In the genomic region with DNA sequence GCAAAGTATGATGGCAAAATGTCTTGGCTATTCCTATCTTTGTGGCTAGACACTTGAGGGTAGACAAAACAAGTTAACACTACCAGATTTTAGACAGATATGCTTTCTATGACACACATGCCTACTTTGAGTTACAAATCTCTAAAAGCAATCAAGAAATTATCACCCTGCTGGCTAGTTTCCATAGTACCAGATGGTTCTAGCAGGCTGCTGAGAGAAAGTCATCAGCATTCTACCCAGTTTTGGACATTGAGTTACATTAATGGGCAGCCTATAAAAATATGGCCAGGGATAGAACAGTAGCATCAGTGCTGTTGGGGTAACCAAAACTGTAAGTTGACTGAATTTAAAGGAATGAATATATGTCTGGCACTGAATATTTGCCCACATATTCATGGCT, we compare ENCODE assay signal across 32 mouse cellular contexts.
DNase-seq lines count a peak whose midpoint lies in the region; ATAC-seq and TF ChIP-seq lines count a peak whose summit lies in the region.
"Had no signal": no experiment of that assay in that cellular context is flagged by ENCODE, and none has a peak within 500 bp of the region (broad histone marks: within the 10 kb centered on the region; RNA-seq: fewer than 3 reads in every experiment).

No protein-coding gene starts in this region.

- no peaks in the 10 kb centered on the region for H3K36me3 ChIP-seq in forebrain, postnatal 0 days (ENCODE audit: insufficient read depth)
- no peaks in the 10 kb centered on the region for H3K36me3 ChIP-seq in forebrain, embryonic 12.5 days (replicated peaks)
- H3K36me3 ChIP-seq in kidney, embryonic 14.5 days (ENCODE audit: control insufficient read depth, insufficient read depth, low read length), result no peaks in the 10 kb centered on the region
- H3K36me3 ChIP-seq: embryonic facial prominence, embryonic 12.5 days; forebrain, embryonic 15.5 days; G1E; heart, embryonic 13.5 days; hindbrain, embryonic 15.5 days; kidney, embryonic 15.5 days; limb, embryonic 13.5 days; liver, embryonic 13.5 days; neural tube, embryonic 15.5 days had no signal

- no peak overlapping the region for H3K4me3 ChIP-seq in forebrain, postnatal 0 days (ENCODE audit: low read depth, low read length)
- H3K4me3 ChIP-seq in forebrain, embryonic 12.5 days (replicated peaks), result no peak overlapping the region
- no peak overlapping the region for H3K4me3 ChIP-seq in kidney, embryonic 14.5 days (ENCODE audit: low read length)
- H3K4me3 ChIP-seq: embryonic facial prominence, embryonic 12.5 days; forebrain, embryonic 15.5 days; heart, embryonic 13.5 days; hindbrain, embryonic 15.5 days; kidney, embryonic 15.5 days; left cerebral cortex, adult 2 months; limb, embryonic 13.5 days; liver, embryonic 13.5 days; neural tube, embryonic 15.5 days had no signal

- H3K4me2 ChIP-seq in forebrain, postnatal 0 days (ENCODE audit: low read depth), result no peak overlapping the region
- no peak overlapping the region for H3K4me2 ChIP-seq in forebrain, embryonic 12.5 days
- H3K4me2 ChIP-seq in kidney, embryonic 14.5 days (replicated peaks; ENCODE audit: low read depth, low read length), result no peak overlapping the region
- H3K4me2 ChIP-seq: embryonic facial prominence, embryonic 12.5 days; forebrain, embryonic 15.5 days; heart, embryonic 13.5 days; hindbrain, embryonic 15.5 days; kidney, embryonic 15.5 days; limb, embryonic 13.5 days; liver, embryonic 13.5 days; neural tube, embryonic 15.5 days had no signal

- no peak overlapping the region for H3K9ac ChIP-seq in forebrain, postnatal 0 days
- H3K9ac ChIP-seq in forebrain, embryonic 12.5 days, result no peak overlapping the region
- H3K9ac ChIP-seq in kidney, embryonic 14.5 days (ENCODE audit: low read depth, low read length), result no peak overlapping the region
- H3K9ac ChIP-seq: embryonic facial prominence, embryonic 12.5 days; forebrain, embryonic 15.5 days; heart, embryonic 13.5 days; hindbrain, embryonic 15.5 days; kidney, embryonic 15.5 days; limb, embryonic 13.5 days; liver, embryonic 13.5 days; neural tube, embryonic 15.5 days had no signal

- no peaks in the 10 kb centered on the region for H3K27me3 ChIP-seq in forebrain, postnatal 0 days (ENCODE audit: insufficient read depth, low read length)
- H3K27me3 ChIP-seq in forebrain, embryonic 12.5 days, result no peaks in the 10 kb centered on the region
- H3K27me3 ChIP-seq in kidney, embryonic 14.5 days (ENCODE audit: control insufficient read depth, insufficient read depth, low read length), result no peaks in the 10 kb centered on the region
- H3K27me3 ChIP-seq: embryonic facial prominence, embryonic 12.5 days; forebrain, embryonic 15.5 days; heart, embryonic 13.5 days; hindbrain, embryonic 15.5 days; kidney, embryonic 15.5 days; limb, embryonic 13.5 days; liver, embryonic 13.5 days; neural tube, embryonic 15.5 days had no signal

- ATAC-seq in forebrain, postnatal 0 days, result no peak
- no peak for ATAC-seq in forebrain, embryonic 12.5 days (ENCODE audit: low FRiP score)
- no peak for ATAC-seq in kidney, embryonic 14.5 days (ENCODE audit: low FRiP score, low TSS enrichment)
- ATAC-seq: forebrain, embryonic 15.5 days; inflammation-experienced regulatory T-cells, adult 6 months; lung, postnatal 0 days had no signal

- H3K4me1 ChIP-seq in forebrain, postnatal 0 days (ENCODE audit: insufficient read depth), result no peaks in the 10 kb centered on the region
- H3K4me1 ChIP-seq in forebrain, embryonic 12.5 days, result no peaks in the 10 kb centered on the region
- H3K4me1 ChIP-seq in kidney, embryonic 14.5 days (ENCODE audit: control insufficient read depth, insufficient read depth, low read length), result no peaks in the 10 kb centered on the region
- H3K4me1 ChIP-seq: embryonic facial prominence, embryonic 12.5 days; forebrain, embryonic 15.5 days; heart, embryonic 13.5 days; hindbrain, embryonic 15.5 days; kidney, embryonic 15.5 days; limb, embryonic 13.5 days; liver, embryonic 13.5 days; neural tube, embryonic 15.5 days had no signal

- H3K27ac ChIP-seq in forebrain, postnatal 0 days (ENCODE audit: low read depth, low read length), result no peak overlapping the region
- no peak overlapping the region for H3K27ac ChIP-seq in forebrain, embryonic 12.5 days
- no peak overlapping the region for H3K27ac ChIP-seq in kidney, embryonic 14.5 days (ENCODE audit: low read depth, low read length)
- H3K27ac ChIP-seq: embryonic facial prominence, embryonic 12.5 days; forebrain, embryonic 15.5 days; heart, embryonic 13.5 days; hindbrain, embryonic 15.5 days; kidney, embryonic 15.5 days; left cerebral cortex, adult 2 months; limb, embryonic 13.5 days; liver, embryonic 13.5 days; neural tube, embryonic 15.5 days had no signal

- no peak for TF ChIP-seq CTCF in forebrain, postnatal 0 days (IDR thresholded peaks at IDR 0.05; ENCODE audit: low read depth)

- H3K9me3 ChIP-seq in forebrain, postnatal 0 days (ENCODE audit: low read length), result no peaks in the 10 kb centered on the region
- H3K9me3 ChIP-seq in forebrain, embryonic 12.5 days, result no peaks in the 10 kb centered on the region
- H3K9me3 ChIP-seq in kidney, embryonic 14.5 days (ENCODE audit: control insufficient read depth, low read length), result no peaks in the 10 kb centered on the region
- H3K9me3 ChIP-seq: embryonic facial prominence, embryonic 12.5 days; forebrain, embryonic 15.5 days; G1E; heart, embryonic 13.5 days; hindbrain, embryonic 15.5 days; kidney, embryonic 15.5 days; limb, embryonic 13.5 days; liver, embryonic 13.5 days; neural tube, embryonic 15.5 days had no signal

- peak; percentile 1 for DNase-seq in forebrain, postnatal 0 days
- DNase-seq in brain, adult 2 months (ENCODE audit: low read depth, low spot score), result peak; percentile 83
- DNase-seq in cerebellum, adult 18-20 months, result peak; percentile 46 to 49
- peak; percentile 48 to 62 for DNase-seq in cerebellum, postnatal 10 days
- DNase-seq in liver, result no peak
- DNase-seq in adrenal gland, postnatal 25 days, result no peak
- DNase-seq: adrenal gland, postnatal 10 days; embryo, embryonic 11 days; gastrocnemius, postnatal 10 days; heart, postnatal 10 days; kidney, adult 11 months; kidney, postnatal 25 days; liver, embryonic 13.5 days; lung, adult 18-20 months; lung, postnatal 4 days; midbrain, embryonic 14.5 days; right cerebral cortex, postnatal 25 days; spleen, adult 18-20 months; thymus, postnatal 14 days had no signal

Comparison
In these comparisons a context has a peak if more than half of its experiments do, and no peak if none do; other contexts are left out.
1. DNase-seq: peak in forebrain, postnatal 0 days (single experiment), brain, adult 2 months (single experiment), cerebellum, adult 18-20 months (2 of 2) and cerebellum, postnatal 10 days (2 of 2); none in liver (single experiment) and adrenal gland, postnatal 25 days (single experiment).